Mouse (Mus musculus) G1E (cell line): Measurements from ENCODE around the gene Zc3h18. TPM values are rescaled to one million over a fixed set of nuclear protein-coding genes. Genes with fewer than 3 reads are reported as not detected.

ENCODE experiments used
- ATAC-seq: 2 replicates; pipeline ENCODE4 v1.8.0; 2016; ENCODE audit warnings: mild to moderate bottlenecking; ENCODE audit not compliant: insufficient number of reproducible peaks, poor library complexity, low FRiP score, severe bottlenecking; ENCODE audit errors: extremely low read depth
- DNase-seq: peaks from one replicate; pipeline ENCODE4 v3.0.0; 2012; ENCODE audit warnings: low spot score
- H3K27me3 ChIP-seq: 2 replicates; pipeline ENCODE4 v1.6.1; 2012; ENCODE audit warnings: mild to moderate bottlenecking, low read length, inconsistent platforms; ENCODE audit not compliant: insufficient read depth
- H3K36me3 ChIP-seq: replicated peaks from 2 replicates; pipeline ENCODE3; 2012; ENCODE audit warnings: mild to moderate bottlenecking, inconsistent platforms
- H3K4me1 ChIP-seq: 2 replicates; pipeline ENCODE4 v1.6.1; 2012; ENCODE audit warnings: low read depth, low read length, inconsistent platforms, mixed read lengths; ENCODE audit not compliant: insufficient read depth
- H3K4me3 ChIP-seq: 2 replicates; pipeline ENCODE4 v1.5.1; 2012; ENCODE audit warnings: low read depth, mild to moderate bottlenecking, inconsistent platforms, low read length, moderate library complexity, mixed read lengths
- H3K9me3 ChIP-seq: replicated peaks from 2 replicates; pipeline ENCODE4 v1.6.1; 2012; ENCODE audit warnings: inconsistent platforms
- CTCF ChIP-seq: IDR thresholded peaks from 2 replicates; pipeline ENCODE4 v1.5.1; 2012; ENCODE audit warnings: low read depth, low read length, inconsistent platforms, mixed read lengths
- GATA1 ChIP-seq: IDR thresholded peaks from 2 replicates; pipeline ENCODE4 v1.6.1; 2012; ENCODE audit warnings: borderline replicate concordance, low read length, inconsistent platforms, mixed read lengths
- GATA2 ChIP-seq: IDR thresholded peaks from 2 replicates; pipeline ENCODE4 v1.6.1; 2012; ENCODE audit warnings: low read depth, low read length, inconsistent platforms, borderline replicate concordance
- POLR2AphosphoS5 ChIP-seq: IDR thresholded peaks from 2 replicates; pipeline ENCODE4 v1.6.1; 2012; ENCODE audit warnings: low read depth, low read length, inconsistent platforms; ENCODE audit not compliant: insufficient replicate concordance
- TAL1 ChIP-seq: conservative IDR thresholded peaks from 2 replicates; pipeline ENCODE4 v1.6.1; 2012; ENCODE audit warnings: low read depth, low read length, inconsistent platforms, mixed read lengths
- polyA plus RNA-seq: library from polyadenylated mRNA; stranded (reverse); fragments of >175 nt; gene quantifications from 2 replicates; pipeline ENCODE4 v1.2.3, GENCODE M21; 2012
- total RNA-seq, 2 experiments: library from RNA; stranded (forward) in 1 of 2; stranded (reverse) in 1 of 2; fragments of 200-1000 nt in 1 of 2; fragments of >200 nt in 1 of 2; fragmentation: Nextera tagmentation in 1 of 2; gene quantifications; 2 replicates each; pipeline ENCODE4 v1.2.3; 2014 to 2017

Gene Zc3h18
- total and polyA plus RNA-seq, 3 experiments: 40.3 to 143 (median 58.4) TPM

DNA sequence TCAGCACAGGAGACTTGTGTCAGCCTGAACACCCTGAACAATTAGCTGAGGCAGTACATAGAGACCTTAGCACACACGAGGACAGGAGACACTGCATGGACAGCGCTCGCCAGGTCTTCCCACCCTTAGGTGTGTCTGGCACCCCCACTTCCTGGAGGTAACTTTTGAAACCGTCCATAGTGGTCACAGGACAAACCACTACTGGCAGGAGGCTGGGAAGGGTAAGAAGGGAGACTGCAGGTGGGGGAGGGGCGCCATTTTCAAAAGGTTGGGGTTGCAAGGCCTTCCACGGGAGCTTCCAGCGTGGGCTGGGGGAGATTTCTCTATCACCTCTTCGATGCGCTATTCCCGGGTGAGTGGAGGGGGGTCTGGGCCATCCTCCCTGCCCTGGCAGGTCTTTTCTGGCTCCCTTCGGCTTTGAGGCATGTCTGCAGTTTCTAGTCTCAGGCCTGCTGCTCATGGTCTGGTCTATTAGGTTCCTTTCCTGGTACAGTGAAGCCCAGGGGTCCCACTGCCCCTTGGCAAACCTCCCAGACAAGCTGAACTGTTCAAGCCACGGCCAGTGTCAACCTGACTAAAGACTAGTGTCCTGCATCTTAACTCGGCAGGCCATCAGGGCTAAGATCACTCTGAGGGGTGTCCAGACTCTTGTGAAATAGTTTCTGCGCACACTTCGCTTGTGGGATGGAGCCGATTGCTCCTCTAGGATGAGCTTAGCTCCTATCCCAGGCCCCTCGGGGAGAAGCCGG, 55.5 kb downstream of the Zc3h18 start:
- ATAC-seq (no peak), DNase-seq (peak; percentile 54)
- TF ChIP-seq CTCF (no peak), GATA2 (no peak), POLR2AphosphoS5 (no peak), TAL1 (no peak), GATA1 (no peak)
- Histone ChIP-seq H3K27me3 (no peaks in the 10 kb centered on the region), H3K36me3 (peaks cover 72% of the 10 kb centered on the region), H3K9me3 (peaks cover 3% of the 10 kb centered on the region), H3K4me3 (peak overlapping the region; percentile 78), H3K4me1 (peaks cover 72% of the 10 kb centered on the region)

DNA sequence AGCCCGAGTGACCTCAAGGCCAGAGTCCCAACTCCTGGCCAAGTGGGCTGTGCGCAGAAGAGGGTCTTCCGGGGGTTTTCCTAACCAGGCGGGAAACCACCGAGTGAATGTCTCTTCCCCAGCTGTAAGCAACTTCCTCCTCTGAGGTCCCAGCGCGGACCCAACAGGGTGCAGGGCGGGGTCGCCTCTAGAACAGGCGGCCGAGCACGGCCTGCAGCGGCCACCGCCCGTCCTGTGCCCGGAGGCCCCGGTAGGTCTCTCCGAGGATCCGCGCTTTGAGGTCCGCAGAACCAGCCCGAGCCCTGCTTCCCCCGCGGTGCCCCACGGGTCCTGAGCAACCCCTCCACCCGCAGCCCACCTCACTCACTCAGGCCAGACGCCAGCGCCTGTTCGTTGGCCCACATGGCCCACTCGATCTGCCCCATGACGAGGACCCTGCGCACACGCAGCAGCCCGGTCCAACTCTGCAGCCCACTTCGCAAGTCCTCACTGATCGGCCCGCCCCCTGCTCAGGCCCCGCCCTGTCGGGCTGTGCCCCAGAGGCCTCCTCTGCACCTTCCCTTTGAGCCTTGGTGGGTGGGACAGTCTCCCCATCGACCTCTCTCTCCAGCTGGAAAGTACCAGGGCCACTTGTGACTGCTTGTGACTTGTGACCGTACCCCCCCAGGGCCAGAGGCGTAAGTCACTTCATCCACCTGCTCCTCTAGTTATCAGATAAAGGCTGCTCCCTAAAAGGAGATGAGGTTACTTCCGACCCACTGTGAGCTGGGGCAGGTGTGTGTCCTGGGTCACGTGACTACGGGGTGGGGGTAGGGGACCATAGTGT, 56.2 kb downstream of the Zc3h18 start, which contains the start of gene Cyba:
Gene Cyba (minus strand): TSS at position 488 of the 826 bp plus-strand sequence.
- Histone ChIP-seq H3K27me3 (no peaks in the 10 kb centered on the region), H3K4me1 (peaks cover 78% of the 10 kb centered on the region), H3K36me3 (peaks cover 72% of the 10 kb centered on the region), H3K9me3 (peaks cover 3% of the 10 kb centered on the region), H3K4me3 (peak within 1 kb of the TSS; percentile 78)
- DNase-seq (peak; percentile 86), ATAC-seq (peak; percentile 64)
- no peak for TF ChIP-seq GATA1
- no peak for TF ChIP-seq CTCF
- TF ChIP-seq POLR2AphosphoS5: no peak
- no peak for TF ChIP-seq TAL1
- TF ChIP-seq GATA2: no peak

DNA sequence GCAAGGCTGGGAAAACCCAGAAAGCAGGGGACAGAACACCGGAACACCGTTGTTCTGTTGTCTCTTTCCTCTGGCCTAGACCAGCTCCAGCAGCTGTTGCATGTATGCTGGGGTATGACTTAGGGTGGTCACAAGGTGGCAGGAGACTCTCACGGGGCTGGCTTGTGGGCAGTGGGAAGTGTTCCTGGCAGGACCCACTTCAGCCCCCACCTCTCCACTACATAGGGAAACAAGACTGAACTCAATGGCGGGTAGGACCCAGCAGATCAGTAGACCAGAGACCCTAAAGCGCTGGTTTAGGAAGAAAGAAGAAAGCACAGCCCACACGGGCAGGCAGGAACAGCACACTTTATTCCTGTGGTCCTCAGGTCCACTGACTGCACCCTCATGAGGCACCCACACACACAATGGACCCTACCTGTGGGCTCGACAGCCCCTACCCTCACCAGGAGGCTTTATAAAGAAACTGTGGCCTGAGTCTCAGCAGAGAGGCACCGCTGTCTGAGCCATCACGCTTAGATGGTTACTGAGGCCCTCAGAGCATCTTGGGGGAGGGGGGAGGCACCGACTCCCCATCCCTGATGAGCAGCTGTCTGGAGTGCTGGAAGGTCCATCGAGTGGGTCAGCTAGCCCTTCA, 57.0 kb downstream of the Zc3h18 start:
- Histone ChIP-seq H3K9me3 (peaks cover 3% of the 10 kb centered on the region), H3K4me3 (peak overlapping the region; percentile 78), H3K4me1 (peaks cover 78% of the 10 kb centered on the region), H3K36me3 (peaks cover 72% of the 10 kb centered on the region), H3K27me3 (no peaks in the 10 kb centered on the region)
- TF ChIP-seq CTCF (no peak), TAL1 (no peak), POLR2AphosphoS5 (no peak), GATA2 (no peak), GATA1 (no peak)
- no peak for DNase-seq
- ATAC-seq: 0 out of 2 replicates have a peak, but pooled peaks have one; percentile 12

DNA sequence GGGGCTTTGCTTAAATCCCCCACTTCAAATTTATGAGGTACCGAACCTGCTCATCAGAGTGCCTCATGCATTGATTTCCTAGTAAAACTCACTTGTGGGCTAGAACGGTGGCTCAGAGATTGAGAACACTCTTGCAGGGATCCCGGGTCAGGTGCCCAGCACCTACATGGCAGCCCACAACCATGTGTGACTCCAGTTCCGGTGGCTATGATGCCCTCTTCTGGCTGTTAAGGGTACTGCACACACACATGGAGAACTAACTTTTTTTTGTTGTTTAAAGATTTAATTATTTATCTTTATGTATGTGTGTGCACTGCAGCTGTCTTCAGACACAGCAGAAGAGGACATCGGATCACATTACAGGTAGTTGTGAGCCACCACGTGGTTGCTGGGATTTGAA, 59.0 kb downstream of the Zc3h18 start:
- no peak for DNase-seq
- Histone ChIP-seq H3K4me3 (no peak overlapping the region), H3K36me3 (peaks cover 78% of the 10 kb centered on the region), H3K9me3 (peaks cover 3% of the 10 kb centered on the region), H3K27me3 (no peaks in the 10 kb centered on the region), H3K4me1 (peaks cover 78% of the 10 kb centered on the region)
- TF ChIP-seq CTCF: peak; percentile 29; the same call in 1 of the 2 replicates
- no peak for TF ChIP-seq GATA1
- ATAC-seq: no peak

DNA sequence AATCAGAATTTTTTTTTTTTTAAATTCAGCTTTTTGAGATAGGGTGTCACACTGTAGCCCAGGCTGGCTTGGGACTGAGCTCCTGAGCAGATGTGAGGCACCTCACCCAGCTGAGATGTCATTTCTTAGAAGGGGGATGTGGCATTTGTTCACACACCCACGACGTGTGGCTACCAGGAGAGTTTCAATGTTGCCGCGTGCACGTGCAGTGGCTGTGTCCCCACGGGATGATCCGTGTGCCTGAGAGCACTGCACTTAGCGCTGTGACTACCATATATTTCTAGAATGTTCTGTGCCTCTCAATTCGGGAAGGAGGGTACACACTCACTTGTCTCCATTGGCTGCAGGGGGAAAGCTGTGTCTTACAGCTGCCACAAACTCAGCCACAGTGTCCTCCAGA, 59.7 kb downstream of the Zc3h18 start:
- Histone ChIP-seq H3K4me1 (peaks cover 70% of the 10 kb centered on the region), H3K27me3 (no peaks in the 10 kb centered on the region), H3K36me3 (peaks cover 75% of the 10 kb centered on the region), H3K9me3 (peaks cover 3% of the 10 kb centered on the region), H3K4me3 (peak overlapping the region; percentile 57; the same call in 1 of the 2 replicates)
- DNase-seq (no peak), ATAC-seq (no peak)
- TF ChIP-seq GATA1 (no peak), POLR2AphosphoS5 (no peak), GATA2 (no peak), TAL1 (no peak), CTCF (no peak)

DNA sequence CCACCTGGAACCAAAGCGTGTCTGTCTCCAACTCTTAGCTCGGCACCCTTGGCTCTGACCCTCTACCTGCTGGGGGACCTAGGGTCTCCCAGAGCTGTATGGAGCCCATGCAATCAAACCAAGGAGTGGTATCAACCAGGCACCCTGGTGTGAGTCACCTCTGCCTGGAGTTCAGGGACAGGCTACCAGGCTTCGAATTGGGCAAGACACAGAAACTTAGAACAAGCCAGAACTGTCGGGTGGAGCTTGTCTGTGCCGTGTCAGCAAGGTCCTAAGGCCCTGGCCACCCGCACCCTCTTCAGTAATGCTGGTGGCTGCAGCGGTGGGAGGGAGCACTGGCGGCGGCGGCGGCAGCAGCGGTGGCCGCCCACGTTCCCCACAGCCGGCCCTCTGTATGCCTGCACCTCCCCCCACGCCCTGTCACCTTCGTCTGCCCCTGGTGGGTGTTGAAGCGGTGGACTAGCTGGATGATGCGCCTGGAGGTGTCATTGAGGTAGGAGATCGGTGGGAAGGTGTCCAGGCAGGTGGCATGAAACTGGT, 60.2 kb downstream of the Zc3h18 start:
- peak overlapping the region; percentile 57; the same call in 1 of the 2 replicates for H3K4me3 ChIP-seq
- H3K9me3 ChIP-seq: peaks cover 3% of the 10 kb centered on the region
- DNase-seq (peak; percentile 46), ATAC-seq (no peak)
- peaks cover 78% of the 10 kb centered on the region for H3K36me3 ChIP-seq
- no peaks in the 10 kb centered on the region for H3K27me3 ChIP-seq
- H3K4me1 ChIP-seq: peaks cover 67% of the 10 kb centered on the region
- no peak for TF ChIP-seq TAL1
